Mouse (Mus musculus): ENCODE measurements at regions not wholly inside any gene's neighbourhood (a gene's known extent, or its start where the extent isn't known, plus 50 kb on each side); places are given as distances from the start of the nearest gene placed in this dataset.

GRCm38 (mm10) chr14:24731872-24732525, 245.1 kb downstream of the Rps24 start:
- DNase-seq (ENCODE audit: low read depth), result no peak

- DNase-seq (ENCODE audit: low read depth), result no peak
Observed at GRCm38 (mm10) chr14:24733326-24733725, 246.4 kb downstream of the Rps24 start.

- DNase-seq (ENCODE audit: low read depth), result no peak
Observed at GRCm38 (mm10) chr14:24738869-24739268, 251.9 kb downstream of the Rps24 start.

DNA sequence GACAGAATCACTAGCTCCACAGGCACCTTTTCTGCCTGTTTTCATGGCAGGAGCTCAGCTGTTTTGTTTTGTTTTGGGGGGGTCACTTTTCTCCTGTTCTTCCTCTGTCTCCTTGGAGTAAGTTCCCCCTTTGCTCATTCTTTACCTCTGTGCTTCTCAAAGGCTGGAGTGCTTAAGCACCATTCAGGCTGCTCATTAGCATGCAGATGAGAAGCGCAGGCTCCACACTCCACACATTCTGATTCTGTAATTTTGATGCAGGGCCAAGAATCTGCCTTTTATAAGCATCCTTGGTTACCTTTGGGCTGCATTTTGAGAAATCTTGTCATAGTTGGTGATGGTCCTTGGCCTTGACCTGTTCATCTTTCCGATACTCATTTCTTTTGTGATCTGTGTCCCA, 257.5 kb downstream of the Rps24 start:
- DNase-seq (ENCODE audit: low read depth), result no peak

DNA sequence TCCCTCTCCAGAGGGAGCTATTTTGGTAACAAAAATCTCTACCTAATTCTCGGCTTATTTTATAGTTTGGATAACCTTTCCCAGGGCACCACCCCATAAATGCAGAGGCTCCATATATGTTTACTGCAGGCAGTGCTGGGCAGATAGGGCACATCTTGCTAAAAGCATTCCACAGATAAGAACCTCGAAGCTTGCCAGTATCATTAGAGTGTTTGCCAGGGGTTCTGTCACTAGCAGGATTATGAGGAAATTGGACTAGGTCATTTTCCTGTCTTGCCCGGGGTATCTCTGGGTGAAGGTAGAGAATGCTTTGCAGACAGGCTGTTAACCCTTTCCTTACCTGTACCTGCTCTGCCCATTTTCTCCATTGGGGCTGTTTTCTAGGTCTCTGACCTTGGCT, 258.8 kb downstream of the Rps24 start:
- DNase-seq (ENCODE audit: low read depth), result no peak

GRCm38 (mm10) chr14:24747471-24747795, 260.5 kb downstream of the Rps24 start:
- DNase-seq (ENCODE audit: low read depth), result no peak

- DNase-seq (ENCODE audit: low read depth), result no peak
Observed at GRCm38 (mm10) chr14:24747796-24748496, 261.0 kb downstream of the Rps24 start.

- DNase-seq (ENCODE audit: low read depth), result no peak
Observed at GRCm38 (mm10) chr14:24748497-24748862, 261.6 kb downstream of the Rps24 start.

DNA sequence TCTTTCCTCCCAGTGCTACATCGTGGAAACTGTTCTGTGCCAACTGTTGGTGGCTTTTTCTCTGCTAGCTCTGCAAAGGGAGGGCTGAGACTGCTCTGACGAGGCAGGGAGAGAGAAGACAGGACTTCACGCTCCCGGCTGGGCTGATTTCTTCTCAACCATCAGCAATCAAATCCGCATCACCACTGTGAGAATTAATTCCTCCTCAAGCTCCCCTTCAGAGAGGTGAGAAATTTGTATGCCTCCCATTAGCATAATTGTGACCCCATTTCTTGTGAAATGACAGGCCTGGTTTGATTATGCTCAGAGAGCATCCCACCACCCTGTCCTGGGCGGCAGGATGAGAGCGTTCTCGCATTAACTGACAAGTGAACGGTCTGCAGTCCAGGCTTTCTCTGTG, 262.4 kb downstream of the Rps24 start:
- DNase-seq (ENCODE audit: low read depth), result no peak

DNA sequence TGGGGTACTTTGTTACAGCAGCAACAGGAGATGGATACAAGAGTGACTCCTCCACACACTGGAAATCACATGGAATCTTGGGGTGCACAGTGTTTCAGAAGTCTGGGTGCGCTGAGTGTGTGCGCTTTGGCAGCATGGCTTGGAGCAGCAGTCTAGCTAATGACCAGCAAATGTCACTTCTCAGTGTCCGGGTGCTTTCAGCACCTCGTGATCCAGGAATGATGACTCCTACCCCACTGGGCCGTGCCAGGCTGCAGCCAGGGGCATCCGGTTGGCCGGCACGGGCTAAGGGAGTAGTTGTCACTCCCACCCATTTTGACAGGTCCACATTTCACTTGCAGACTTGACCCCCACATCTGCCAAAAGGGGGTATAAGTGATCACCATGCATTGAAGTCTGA, 264.3 kb downstream of the Rps24 start:
- no peak for DNase-seq (ENCODE audit: low read depth)

GRCm38 (mm10) chr14:24754753-24755152, 267.8 kb downstream of the Rps24 start:
- no peak for DNase-seq (ENCODE audit: low read depth)

GRCm38 (mm10) chr14:24755426-24756117, 268.6 kb downstream of the Rps24 start:
- no peak for DNase-seq (ENCODE audit: low read depth)

DNA sequence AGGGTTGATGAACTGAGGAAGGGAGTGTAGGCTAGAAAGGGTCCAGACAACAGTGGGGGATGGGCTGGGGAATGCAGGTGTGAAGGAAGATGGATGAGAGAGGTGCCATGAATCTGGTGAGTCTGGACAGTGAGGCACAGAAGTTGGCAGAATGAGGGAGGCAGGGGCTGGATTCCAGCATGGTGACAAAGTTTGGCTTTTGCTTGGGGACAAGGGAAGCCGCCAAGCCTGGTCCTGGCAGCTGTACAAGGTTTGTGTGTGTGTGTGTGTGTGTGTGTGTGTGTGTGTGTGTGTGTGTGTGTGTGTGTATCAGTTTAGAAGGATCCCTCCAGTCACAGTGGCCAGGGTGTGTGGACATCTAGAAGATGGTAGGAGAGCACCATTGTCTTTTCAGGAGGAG, 270.4 kb downstream of the Rps24 start:
- no peak for DNase-seq (ENCODE audit: low read depth)

DNA sequence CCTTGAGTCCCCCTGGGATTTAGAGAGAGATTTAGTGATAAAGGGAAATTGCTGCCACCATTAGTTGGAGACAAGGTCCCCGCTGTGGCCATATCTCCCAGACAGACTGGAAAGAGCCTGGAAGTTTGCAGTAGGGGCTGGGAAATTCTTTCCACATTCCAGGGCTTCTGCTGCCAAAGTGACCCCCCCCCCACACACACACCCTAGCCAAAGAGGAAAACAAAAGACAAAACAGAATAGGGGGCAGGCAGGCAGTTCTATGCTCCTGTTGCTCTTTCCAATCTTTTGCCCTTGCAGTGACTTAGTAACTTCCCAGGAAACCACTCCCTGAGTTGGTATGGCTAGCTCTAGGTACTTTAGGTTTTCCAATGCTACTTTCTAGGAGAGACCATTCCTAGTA, 270.9 kb downstream of the Rps24 start:
- no peak for DNase-seq (ENCODE audit: low read depth)

DNA sequence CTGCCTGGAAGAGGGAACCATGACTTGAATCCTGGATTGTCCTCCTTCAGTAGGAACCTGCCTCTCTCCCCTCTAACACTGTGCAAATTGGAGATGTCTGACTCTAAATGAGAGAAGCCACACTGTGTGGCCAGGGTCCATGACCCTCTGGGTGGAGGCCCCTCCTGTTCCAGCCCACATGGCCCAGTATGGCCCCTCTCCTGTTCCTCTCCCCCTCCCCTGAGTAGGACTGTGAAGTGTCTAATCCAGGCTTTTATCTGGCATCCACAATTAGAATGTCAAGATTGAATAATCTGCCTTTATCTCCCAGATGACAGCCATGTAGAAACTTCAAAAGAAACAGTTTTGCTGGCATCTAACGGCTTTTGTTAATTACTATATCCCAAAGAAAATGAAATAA, 274.0 kb downstream of the Rps24 start:
- DNase-seq (ENCODE audit: low read depth), result no peak

DNA sequence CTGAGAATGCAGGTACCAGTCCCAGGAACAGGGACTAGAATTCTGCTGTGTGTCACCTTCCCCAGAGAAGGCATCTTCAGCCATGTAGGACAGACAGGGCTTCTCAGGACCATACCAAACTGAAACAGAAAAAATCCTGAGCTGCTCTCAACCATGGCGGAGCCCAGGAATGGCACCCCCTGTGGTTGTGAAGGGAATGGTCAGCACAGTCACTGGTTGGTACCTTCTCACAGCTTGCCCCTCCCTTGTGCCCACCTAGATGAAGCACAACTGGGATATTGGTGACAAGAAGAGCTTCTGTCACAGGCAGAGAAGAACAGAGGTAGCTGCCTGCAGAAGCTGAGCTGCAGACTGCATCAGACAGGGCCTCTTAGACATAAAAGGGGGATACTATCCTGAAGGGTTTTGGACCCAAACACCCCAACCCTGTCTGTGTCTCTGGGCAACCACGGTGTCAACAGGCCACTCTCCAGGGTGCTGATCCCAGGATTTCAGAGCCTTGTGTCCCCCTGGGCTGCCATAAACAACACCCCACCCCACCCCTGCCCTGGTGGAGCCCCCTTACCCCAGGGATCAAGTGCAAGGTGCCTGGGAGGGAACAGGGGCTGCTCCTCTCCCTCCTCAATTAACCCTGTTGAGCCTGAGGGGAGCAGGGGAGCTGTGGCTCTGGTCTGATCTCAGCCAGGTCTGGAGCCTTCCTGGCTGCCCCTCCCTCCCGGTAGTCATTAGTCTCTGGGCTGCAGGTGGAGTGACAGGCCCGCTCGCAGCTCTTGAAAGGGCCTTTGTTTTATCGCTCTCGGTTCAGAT, 275.7 kb downstream of the Rps24 start:
- DNase-seq (ENCODE audit: low read depth), result no peak

DNA sequence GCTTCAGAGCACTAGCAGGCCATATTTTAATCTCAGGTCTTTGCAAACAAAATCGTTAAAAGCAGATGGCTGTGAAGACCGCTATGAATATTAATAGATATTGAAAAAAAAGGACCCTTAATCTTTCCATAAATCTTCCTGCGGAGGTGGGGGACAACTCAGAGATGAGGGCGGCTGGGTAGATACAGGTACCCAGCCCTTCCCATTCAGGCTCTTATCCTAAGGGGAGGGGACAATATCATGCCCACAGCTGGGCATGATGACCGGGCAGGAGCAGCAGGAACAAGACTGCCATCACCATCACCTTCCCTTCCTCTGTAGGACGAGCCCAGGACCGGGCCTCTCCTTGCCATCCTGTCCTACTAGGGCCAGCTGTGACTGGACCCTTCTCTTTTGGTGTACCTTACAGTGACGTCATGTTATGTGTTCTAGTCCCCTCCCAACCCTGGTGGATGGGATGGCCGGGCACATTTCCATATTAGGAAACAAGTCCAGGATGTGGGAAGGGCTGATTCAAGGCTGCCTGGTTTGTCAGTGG, 276.4 kb downstream of the Rps24 start:
- DNase-seq (ENCODE audit: low read depth), result no peak

DNA sequence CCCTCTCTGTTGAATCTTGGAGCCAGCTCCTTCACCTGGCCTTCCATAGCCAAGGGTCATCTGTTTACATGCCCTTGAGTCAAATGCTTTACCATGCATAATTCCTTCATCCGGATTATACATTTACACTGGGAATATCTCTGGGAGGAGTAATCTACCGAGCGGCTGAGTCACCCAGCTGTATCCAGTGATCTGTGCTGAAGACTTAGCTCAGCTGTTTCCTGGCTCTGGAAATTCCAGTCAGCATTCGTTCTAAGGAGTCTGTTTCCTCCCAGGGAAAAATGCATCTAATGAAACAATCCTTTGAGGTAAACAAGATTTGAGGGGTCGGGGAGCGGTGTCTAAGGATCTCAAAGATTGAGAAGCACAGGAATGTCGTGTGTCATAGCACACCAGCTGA, 276.9 kb downstream of the Rps24 start:
- no peak for DNase-seq (ENCODE audit: low read depth)

- no peak for DNase-seq (ENCODE audit: low read depth)
Observed at GRCm38 (mm10) chr14:24766260-24766659, 279.3 kb downstream of the Rps24 start.

GRCm38 (mm10) chr14:24766690-24767089, 279.8 kb downstream of the Rps24 start:
- no peak for DNase-seq (ENCODE audit: low read depth)

- DNase-seq (ENCODE audit: low read depth), result no peak
Observed at GRCm38 (mm10) chr14:24767316-24767715, 280.4 kb downstream of the Rps24 start.

DNA sequence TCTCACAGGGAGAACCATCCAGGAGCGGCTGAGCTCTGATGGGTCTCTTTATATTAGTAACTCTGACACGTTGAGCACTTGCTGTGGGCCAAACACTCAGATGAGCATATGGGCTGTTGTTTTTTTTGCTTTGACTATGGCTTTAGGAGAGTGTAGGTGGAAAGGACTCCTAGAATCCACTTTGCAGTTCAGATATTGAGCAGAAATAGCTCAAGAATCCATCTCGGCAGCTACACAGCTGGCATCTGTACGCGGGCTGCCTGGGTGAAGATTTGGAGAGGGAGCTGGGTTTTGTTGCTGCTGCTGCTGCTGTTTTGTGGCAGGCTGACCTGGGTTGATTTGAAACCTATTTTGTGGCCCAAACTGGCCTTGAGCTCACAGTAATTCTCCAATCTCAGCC, 281.0 kb downstream of the Rps24 start:
- DNase-seq (ENCODE audit: low read depth), result no peak
